Mouse (Mus musculus): Measurements from ENCODE around the gene Alkbh6. TPM values are rescaled to one million over a fixed set of nuclear protein-coding genes. Genes with fewer than 3 reads are reported as not detected.

Alkbh6 gene
- total RNA-seq, 1 experiment from 2014 or later = 31.2 TPM

DNA sequence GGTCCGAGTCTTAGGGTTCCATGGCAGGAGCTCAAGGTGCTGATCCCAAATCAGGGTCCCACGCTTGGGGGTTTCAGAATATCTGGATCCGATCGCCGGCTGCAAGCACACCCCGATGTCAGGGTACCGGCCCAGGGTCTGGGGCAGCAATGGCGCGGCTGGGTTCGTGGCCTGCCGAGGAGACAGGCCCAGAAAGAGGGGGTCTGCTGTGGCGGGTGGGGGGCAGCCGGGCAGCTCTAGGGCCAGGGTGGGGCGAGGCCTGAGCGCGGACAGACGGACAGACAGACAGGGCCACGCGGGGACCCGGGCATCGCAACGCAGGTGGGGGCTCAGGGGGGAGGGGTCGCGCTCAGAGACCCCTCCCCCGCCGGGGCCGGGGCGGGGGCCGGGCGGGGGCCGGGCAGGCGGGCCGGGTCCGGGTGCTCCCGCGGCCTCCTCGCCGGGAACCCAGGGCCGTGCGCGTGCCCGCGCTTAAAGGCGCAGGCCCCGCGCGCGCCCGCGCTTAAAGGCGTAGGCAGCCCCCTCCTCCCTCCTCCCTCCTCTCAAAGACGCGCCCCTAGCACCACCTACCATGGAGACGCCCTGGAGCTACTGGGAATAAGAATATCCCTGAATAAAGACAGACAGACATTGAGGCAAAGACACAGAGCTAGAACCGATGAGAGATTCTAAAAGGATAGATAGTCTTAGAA lies 54.3 kb downstream of the Alkbh6 start, which contains the start of gene Lrfn3:
Lrfn3 (minus strand) TSS at position 121 of the 692 bp plus-strand sequence.
- ATAC-seq (replicated peaks; ENCODE audit: low read depth, poor library complexity, severe bottlenecking) = no peak

- ATAC-seq (replicated peaks; ENCODE audit: low read depth, poor library complexity, severe bottlenecking) = no peak
Observed at GRCm38 (mm10) chr7:30363344-30363738, 54.8 kb downstream of the Alkbh6 start.

Other genes starting within 250 kb of the Alkbh6 start
- 3.1 and 6.7 TPM in 2 replicates for gene Zfp82, start 235.8 kb upstream of the Alkbh6 start, total RNA-seq (2017)
- gene Gm26920, start 218.3 kb upstream of the Alkbh6 start, total RNA-seq (2017) = 0.10 TPM in 1 of 2 replicates, not detected in the other
- gene Zfp566, start 218.2 kb upstream of the Alkbh6 start, total RNA-seq (2017) = 5.0 and 6.2 TPM in 2 replicates
- 33.5 and 37.5 TPM in 2 replicates for gene Zfp260, start 213.9 kb upstream of the Alkbh6 start, total RNA-seq (2017)
- 5.1 and 6.8 TPM in 2 replicates for gene Zfp382, start 186.8 kb upstream of the Alkbh6 start, total RNA-seq (2017)
- gene Zfp146, start 139.0 kb upstream of the Alkbh6 start, total RNA-seq (2017) = 113 and 122 TPM in 2 replicates
- not detected in 2 replicates for gene Cox7a1, start 124.6 kb upstream of the Alkbh6 start, total RNA-seq (2017)
- 116 and 136 TPM in 2 replicates for gene Capns1, start 109.9 kb upstream of the Alkbh6 start, total RNA-seq (2017)
- 37.3 and 65.1 TPM in 2 replicates for gene Polr2i, start 76.8 kb upstream of the Alkbh6 start, total RNA-seq (2017)
- gene Tbcb, start 76.4 kb upstream of the Alkbh6 start, total RNA-seq (2017) = 40.5 TPM in 2 replicates
- not detected in 2 replicates for gene Ovol3, start 73.0 kb upstream of the Alkbh6 start, total RNA-seq (2017)
- gene Thap8, start 28.6 kb upstream of the Alkbh6 start, total RNA-seq (2017) = not detected in 2 replicates
- 8.2 and 17.5 TPM in 2 replicates for gene Wdr62, start 28.3 kb upstream of the Alkbh6 start, total RNA-seq (2017)
- gene Clip3, start 17.0 kb upstream of the Alkbh6 start, total RNA-seq (2017) = not detected in 2 replicates
- 1.4 TPM in 1 of 2 replicates, not detected in the other for gene Syne4, start 6.1 kb downstream of the Alkbh6 start, total RNA-seq (2017)
- gene E130208F15Rik, start 13.0 kb downstream of the Alkbh6 start, total RNA-seq (2017) = 0.96 and 3.3 TPM in 2 replicates
- gene Sdhaf1, start 15.2 kb downstream of the Alkbh6 start, total RNA-seq (2017) = 10.8 and 11.0 TPM in 2 replicates
- gene Lrfn3, start 54.1 kb downstream of the Alkbh6 start, total RNA-seq (2017) = not detected in 2 replicates
- 94.7 and 118 TPM in 2 replicates for gene Tyrobp, start 105.0 kb downstream of the Alkbh6 start, total RNA-seq (2017)
- gene Hcst, start 111.1 kb downstream of the Alkbh6 start, total RNA-seq (2017) = 9.4 and 11.9 TPM in 2 replicates
- gene Nfkbid, start 113.0 kb downstream of the Alkbh6 start, total RNA-seq (2017) = 9.0 and 13.0 TPM in 2 replicates
- gene Aplp1, start 136.8 kb downstream of the Alkbh6 start, total RNA-seq (2017) = not detected in 2 replicates
- not detected in 2 replicates for gene Kirrel2, start 149.0 kb downstream of the Alkbh6 start, total RNA-seq (2017)
- 0.19 and 1.8 TPM in 2 replicates for gene Nphs1, start 149.6 kb downstream of the Alkbh6 start, total RNA-seq (2017)
- gene Prodh2, start 184.9 kb downstream of the Alkbh6 start, total RNA-seq (2017) = not detected in 2 replicates
- gene Arhgap33, start 226.3 kb downstream of the Alkbh6 start, total RNA-seq (2017) = 5.2 and 9.1 TPM in 2 replicates
- 3.2 and 4.2 TPM in 2 replicates for gene Hspb6, start 243.5 kb downstream of the Alkbh6 start, total RNA-seq (2017)
- 4.7 TPM in 2 replicates for gene Proser3, start 243.6 kb downstream of the Alkbh6 start, total RNA-seq (2017)